Mouse (Mus musculus) kidney, embryonic 15.5 days (tissue): ENCODE measurements around the gene Inpp4a. TPM values are rescaled to one million over a fixed set of nuclear protein-coding genes. Genes with fewer than 3 reads are reported as not detected.

Experiments
- ATAC-seq: fragments of 200-750 bp; cut with Nextera tagmentation; replicated peaks from 2 replicates; pipeline ENCODE4 v1.8.0; 2017; ENCODE audit warnings: moderate TSS enrichment; ENCODE audit not compliant: low FRiP score
- H3K27ac ChIP-seq: fragments of 300-500 bp; sonication (generic); 2 replicates; pipeline ENCODE4 v1.5.1; 2015; ENCODE audit warnings: mild to moderate bottlenecking, inconsistent platforms
- H3K27me3 ChIP-seq: fragments of 300-500 bp; sonication (generic); 2 replicates; pipeline ENCODE4 v1.6.1; 2015; ENCODE audit warnings: inconsistent platforms
- H3K36me3 ChIP-seq: fragments of 300-500 bp; sonication (generic); 2 replicates; pipeline ENCODE4 v1.6.1; 2015; ENCODE audit warnings: inconsistent platforms
- H3K4me1 ChIP-seq: fragments of 300-500 bp; sonication (generic); 2 replicates; pipeline ENCODE4 v1.6.1; 2015; ENCODE audit warnings: inconsistent platforms
- H3K4me2 ChIP-seq: fragments of 300-500 bp; sonication (generic); 2 replicates; pipeline ENCODE4 v1.6.1; 2015; ENCODE audit warnings: moderate library complexity, mild to moderate bottlenecking, inconsistent platforms
- H3K4me3 ChIP-seq: fragments of 300-500 bp; sonication (generic); replicated peaks from 2 replicates; pipeline ENCODE4 v1.5.1; 2015; ENCODE audit warnings: mild to moderate bottlenecking, inconsistent platforms
- H3K9ac ChIP-seq: fragments of 300-500 bp; sonication (generic); 2 replicates; pipeline ENCODE4 v1.6.1; 2015; ENCODE audit warnings: mild to moderate bottlenecking, inconsistent platforms
- H3K9me3 ChIP-seq: fragments of 300-500 bp; sonication (generic); replicated peaks from 2 replicates; pipeline ENCODE4 v1.6.1; 2016; ENCODE audit warnings: inconsistent platforms
- WGBS: fragments of 180-500 bp; shearing (Covaris S2); methylation state at CpG from one replicate; pipeline ENCODE4 v1.1.7; 2015; ENCODE audit warnings: mixed read lengths; 5-methylcytosine and 5-hydroxymethylcytosine counted together
- polyA plus RNA-seq: library from polyadenylated mRNA; unstranded; fragments of >200 nt; fragmentation: Nextera tagmentation; extraction: Ambion mirVana; gene quantifications from 2 replicates; pipeline ENCODE4 v1.2.1, GENCODE M21; 2015

Gene Inpp4a
- polyA plus RNA-seq, 1 experiment from 2014 or later, result 20.5 TPM

DNA sequence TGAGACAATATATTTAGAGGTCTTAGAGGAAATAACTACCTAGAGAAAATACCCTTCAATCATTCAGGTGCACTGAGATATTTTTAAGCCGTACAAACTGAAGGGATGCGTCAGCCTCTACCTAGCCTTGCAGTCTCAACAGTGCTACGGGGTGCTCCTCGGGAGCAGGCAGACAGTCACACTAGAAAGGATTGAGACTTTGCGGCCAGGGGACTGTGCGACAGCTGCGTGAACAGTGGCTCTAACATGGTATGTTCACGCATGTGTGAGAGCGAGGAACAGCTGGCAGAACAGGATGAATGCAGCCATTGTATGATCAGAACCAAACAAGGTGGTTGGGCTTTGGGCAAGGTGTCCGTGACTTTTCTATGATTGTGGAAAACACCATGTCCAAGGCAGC lies 63.1 kb downstream of the Inpp4a start:
- no peak for ATAC-seq
- no peak overlapping the region for H3K27ac ChIP-seq
- no peaks in the 10 kb centered on the region for H3K9me3 ChIP-seq
- no peaks in the 10 kb centered on the region for H3K4me1 ChIP-seq
- peaks cover 22% of the 10 kb centered on the region; the same call in 1 of the 2 replicates for H3K36me3 ChIP-seq
- no peak overlapping the region for H3K9ac ChIP-seq
- 86% methylated on average over 10 of the region's 10 CpGs for WGBS
- H3K4me3 ChIP-seq, result no peak overlapping the region
- H3K4me2 ChIP-seq, result no peak overlapping the region
- no peaks in the 10 kb centered on the region for H3K27me3 ChIP-seq

- ATAC-seq, result no peak
- Histone ChIP-seq H3K4me1 (no peaks in the 10 kb centered on the region), H3K27me3 (no peaks in the 10 kb centered on the region), H3K9me3 (no peaks in the 10 kb centered on the region), H3K4me3 (no peak overlapping the region), H3K9ac (no peak overlapping the region), H3K27ac (no peak overlapping the region), H3K4me2 (no peak overlapping the region), H3K36me3 (peaks cover 22% of the 10 kb centered on the region)
- WGBS, result 91% methylated on average over 10 of the region's 10 CpGs
Observed at GRCm38 (mm10) chr1:37368125-37368524, 68.5 kb downstream of the Inpp4a start.

DNA sequence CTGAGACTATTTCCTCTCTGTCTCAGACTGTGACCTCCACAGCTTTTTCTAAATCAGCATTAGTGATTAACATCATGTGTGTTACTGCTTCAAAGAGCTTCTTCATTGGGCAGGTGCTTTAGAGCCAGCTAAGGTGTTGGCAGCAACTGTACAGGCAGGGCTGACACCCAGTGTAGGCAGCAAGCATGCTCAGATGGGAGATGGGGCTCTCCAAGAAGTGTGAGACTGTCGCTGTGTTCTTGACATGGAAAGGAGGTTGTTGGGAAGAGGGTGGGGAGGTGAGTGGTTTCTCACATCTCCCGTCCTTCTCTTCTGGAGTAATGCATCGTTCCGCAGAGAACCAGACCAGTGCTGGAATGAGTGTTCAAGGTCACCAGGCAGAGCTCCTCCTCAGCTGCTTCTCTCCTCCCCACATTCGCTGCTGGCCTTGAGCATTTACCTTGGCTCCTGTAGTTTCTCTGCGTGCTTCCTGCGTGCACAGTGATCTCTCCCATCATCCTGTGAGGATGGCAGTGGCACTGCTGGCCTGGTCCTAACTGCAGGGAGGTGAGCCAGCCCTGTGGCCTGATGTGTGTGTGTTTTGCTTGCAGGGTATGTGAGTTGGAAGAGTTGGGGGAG lies 69.2 kb downstream of the Inpp4a start:
- Histone ChIP-seq H3K36me3 (peaks cover 22% of the 10 kb centered on the region), H3K4me2 (no peak overlapping the region), H3K9ac (no peak overlapping the region), H3K9me3 (no peaks in the 10 kb centered on the region), H3K27ac (no peak overlapping the region), H3K27me3 (no peaks in the 10 kb centered on the region), H3K4me1 (no peaks in the 10 kb centered on the region), H3K4me3 (no peak overlapping the region)
- WGBS, result 81% methylated on average over 7 of the region's 7 CpGs
- ATAC-seq, result no peak

- WGBS, result 90% methylated on average over 8 of the region's 8 CpGs
- H3K4me1 ChIP-seq, result no peaks in the 10 kb centered on the region
Observed at GRCm38 (mm10) chr1:37376177-37376576, 76.5 kb downstream of the Inpp4a start.

DNA sequence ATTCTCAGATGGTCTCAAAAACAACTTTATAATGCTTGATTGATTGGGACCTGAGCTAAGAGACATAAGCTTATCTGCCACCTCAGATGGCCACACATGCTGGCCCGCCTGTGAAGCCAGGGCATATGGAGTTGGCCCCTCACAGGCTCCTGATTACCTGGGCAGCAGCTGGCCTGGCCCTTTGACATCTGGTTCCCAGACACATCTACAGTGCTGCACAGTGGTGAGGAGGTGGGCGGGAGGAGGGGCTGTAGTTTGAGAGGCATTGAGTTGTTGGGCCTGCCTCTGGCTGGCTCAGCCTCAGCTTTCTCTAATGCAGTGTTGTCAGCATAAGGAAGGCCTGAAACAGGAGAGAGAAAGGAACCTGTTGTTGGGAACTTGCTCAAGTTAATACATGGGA lies 77.1 kb downstream of the Inpp4a start:
- H3K4me2 ChIP-seq, result no peak overlapping the region
- no peak for ATAC-seq

More at GRCm38 (mm10) chr1:37376177-37376576, 76.5 kb downstream of the Inpp4a start:
- Histone ChIP-seq H3K4me3 (no peak overlapping the region), H3K9me3 (no peaks in the 10 kb centered on the region), H3K9ac (no peak overlapping the region), H3K4me2 (no peak overlapping the region), H3K27ac (no peak overlapping the region), H3K27me3 (no peaks in the 10 kb centered on the region), H3K36me3 (peaks cover 20% of the 10 kb centered on the region)
- ATAC-seq, result no peak

GRCm38 (mm10) chr1:37378095-37378494 lies 78.4 kb downstream of the Inpp4a start:
- Histone ChIP-seq H3K27ac (no peak overlapping the region), H3K4me3 (no peak overlapping the region), H3K27me3 (no peaks in the 10 kb centered on the region), H3K36me3 (peaks cover 20% of the 10 kb centered on the region; the same call in 1 of the 2 replicates), H3K4me2 (no peak overlapping the region), H3K4me1 (no peaks in the 10 kb centered on the region), H3K9me3 (no peaks in the 10 kb centered on the region), H3K9ac (no peak overlapping the region)
- 94% methylated on average over 5 of the region's 5 CpGs for whole genome bisulfite sequencing
- ATAC-seq, result no peak

More for the DNA sequence above, 77.1 kb downstream of the Inpp4a start:
- WGBS, result 82% methylated on average over 2 of the region's 2 CpGs
- no peak overlapping the region for H3K9ac ChIP-seq
- H3K4me1 ChIP-seq, result no peaks in the 10 kb centered on the region
- peaks cover 20% of the 10 kb centered on the region for H3K36me3 ChIP-seq
- no peak overlapping the region for H3K27ac ChIP-seq
- no peaks in the 10 kb centered on the region for H3K27me3 ChIP-seq
- H3K4me3 ChIP-seq, result no peak overlapping the region
- H3K9me3 ChIP-seq, result no peaks in the 10 kb centered on the region

- H3K9ac ChIP-seq, result no peak overlapping the region
- H3K4me2 ChIP-seq, result no peak overlapping the region
- 60% methylated on average over 4 of the region's 4 CpGs for WGBS
- no peaks in the 10 kb centered on the region for H3K4me1 ChIP-seq
- H3K4me3 ChIP-seq, result no peak overlapping the region
- ATAC-seq, result no peak
- H3K27ac ChIP-seq, result no peak overlapping the region
- H3K9me3 ChIP-seq, result no peaks in the 10 kb centered on the region
- H3K36me3 ChIP-seq, result peaks cover 16% of the 10 kb centered on the region; the same call in 1 of the 2 replicates
- H3K27me3 ChIP-seq, result no peaks in the 10 kb centered on the region
Observed at GRCm38 (mm10) chr1:37379536-37379935, 79.9 kb downstream of the Inpp4a start.

GRCm38 (mm10) chr1:37380913-37381312 lies 81.2 kb downstream of the Inpp4a start:
- no peaks in the 10 kb centered on the region for H3K9me3 ChIP-seq
- no peak overlapping the region for H3K27ac ChIP-seq
- H3K4me3 ChIP-seq, result no peak overlapping the region
- H3K4me1 ChIP-seq, result no peaks in the 10 kb centered on the region
- no peak overlapping the region for H3K9ac ChIP-seq
- WGBS, result 88% methylated on average over 5 of the region's 5 CpGs
- H3K27me3 ChIP-seq, result no peaks in the 10 kb centered on the region
- peaks cover 8% of the 10 kb centered on the region; the same call in 1 of the 2 replicates for H3K36me3 ChIP-seq
- no peak for ATAC-seq
- H3K4me2 ChIP-seq, result no peak overlapping the region

GRCm38 (mm10) chr1:37384304-37384703 lies 84.6 kb downstream of the Inpp4a start:
- WGBS, result 88% methylated on average over 3 of the region's 3 CpGs
- Histone ChIP-seq H3K4me3 (no peak overlapping the region), H3K36me3 (peaks cover 8% of the 10 kb centered on the region; the same call in 1 of the 2 replicates), H3K4me1 (no peaks in the 10 kb centered on the region), H3K4me2 (no peak overlapping the region), H3K9me3 (no peaks in the 10 kb centered on the region), H3K27ac (no peak overlapping the region), H3K9ac (no peak overlapping the region), H3K27me3 (no peaks in the 10 kb centered on the region)
- ATAC-seq, result no peak

GRCm38 (mm10) chr1:37386448-37386971 lies 86.8 kb downstream of the Inpp4a start:
- H3K36me3 ChIP-seq, result no peaks in the 10 kb centered on the region; the same call in 1 of the 2 replicates
- H3K27ac ChIP-seq, result no peak overlapping the region
- H3K4me3 ChIP-seq, result no peak overlapping the region
- no peak overlapping the region for H3K4me2 ChIP-seq
- no peak overlapping the region for H3K9ac ChIP-seq
- no peak for ATAC-seq
- H3K9me3 ChIP-seq, result no peaks in the 10 kb centered on the region
- WGBS, result 86% methylated on average over 7 of the region's 7 CpGs
- H3K4me1 ChIP-seq, result no peaks in the 10 kb centered on the region
- no peaks in the 10 kb centered on the region for H3K27me3 ChIP-seq

DNA sequence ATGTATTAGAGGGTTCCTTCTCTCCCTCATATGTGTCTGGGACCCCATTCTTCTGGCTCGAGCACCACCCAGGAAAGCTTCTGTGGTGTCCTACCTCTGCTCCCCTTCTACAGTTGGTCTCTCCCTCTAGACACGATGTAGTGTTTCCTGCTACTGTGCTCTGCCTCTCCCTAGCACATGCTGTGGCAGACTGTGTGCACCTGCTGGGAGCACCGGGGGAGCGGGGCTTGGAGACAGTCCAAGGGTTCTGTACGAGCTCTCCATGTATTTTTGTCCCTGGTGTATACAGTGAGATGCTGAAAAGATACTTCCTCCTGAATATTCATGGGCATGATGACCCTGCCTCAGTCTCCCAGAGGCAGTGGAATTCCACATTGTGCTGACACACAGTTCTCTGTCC lies 93.5 kb downstream of the Inpp4a start:
- Histone ChIP-seq H3K27ac (no peak overlapping the region), H3K27me3 (no peaks in the 10 kb centered on the region), H3K4me3 (no peak overlapping the region), H3K9me3 (no peaks in the 10 kb centered on the region), H3K4me2 (no peak overlapping the region), H3K36me3 (peaks cover 8% of the 10 kb centered on the region; the same call in 1 of the 2 replicates), H3K9ac (no peak overlapping the region), H3K4me1 (0 out of 2 replicates have a peak, but pooled peaks cover 9% of the 10 kb centered on the region)
- no peak for ATAC-seq
- 79% methylated on average over 5 of the region's 5 CpGs for WGBS

DNA sequence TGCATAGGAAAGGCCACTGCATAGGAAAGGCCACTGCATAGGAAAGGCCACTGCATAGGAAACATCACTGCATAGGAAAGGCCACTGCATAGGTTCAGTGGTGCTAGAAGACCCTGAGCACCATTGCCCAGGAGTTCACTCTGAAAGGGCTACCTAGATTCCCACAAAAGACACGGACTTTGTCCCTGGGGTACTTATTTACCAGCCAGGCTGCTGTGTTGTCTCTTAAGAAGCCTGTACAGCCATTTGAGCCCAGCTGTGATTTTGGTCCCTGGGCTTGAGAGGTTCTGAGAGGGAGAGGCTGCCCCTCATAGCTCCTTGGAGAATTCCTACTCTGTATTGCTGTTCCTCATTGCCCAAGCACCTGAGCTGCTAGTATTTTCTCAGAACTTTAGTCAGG lies 96.8 kb downstream of the Inpp4a start:
- ATAC-seq, result no peak
- peaks cover 11% of the 10 kb centered on the region; the same call in 1 of the 2 replicates for H3K36me3 ChIP-seq
- no peak overlapping the region for H3K4me3 ChIP-seq
- H3K9ac ChIP-seq, result no peak overlapping the region
- no peak overlapping the region for H3K4me2 ChIP-seq
- H3K9me3 ChIP-seq, result no peaks in the 10 kb centered on the region
- no peaks in the 10 kb centered on the region for H3K27me3 ChIP-seq
- 61% methylated on average over 1 of the region's 1 CpGs for WGBS
- H3K4me1 ChIP-seq, result peaks cover 24% of the 10 kb centered on the region
- no peak overlapping the region for H3K27ac ChIP-seq
